Mouse (Mus musculus): ENCODE measurements around the gene Otx1.

Gene Otx1

DNA sequence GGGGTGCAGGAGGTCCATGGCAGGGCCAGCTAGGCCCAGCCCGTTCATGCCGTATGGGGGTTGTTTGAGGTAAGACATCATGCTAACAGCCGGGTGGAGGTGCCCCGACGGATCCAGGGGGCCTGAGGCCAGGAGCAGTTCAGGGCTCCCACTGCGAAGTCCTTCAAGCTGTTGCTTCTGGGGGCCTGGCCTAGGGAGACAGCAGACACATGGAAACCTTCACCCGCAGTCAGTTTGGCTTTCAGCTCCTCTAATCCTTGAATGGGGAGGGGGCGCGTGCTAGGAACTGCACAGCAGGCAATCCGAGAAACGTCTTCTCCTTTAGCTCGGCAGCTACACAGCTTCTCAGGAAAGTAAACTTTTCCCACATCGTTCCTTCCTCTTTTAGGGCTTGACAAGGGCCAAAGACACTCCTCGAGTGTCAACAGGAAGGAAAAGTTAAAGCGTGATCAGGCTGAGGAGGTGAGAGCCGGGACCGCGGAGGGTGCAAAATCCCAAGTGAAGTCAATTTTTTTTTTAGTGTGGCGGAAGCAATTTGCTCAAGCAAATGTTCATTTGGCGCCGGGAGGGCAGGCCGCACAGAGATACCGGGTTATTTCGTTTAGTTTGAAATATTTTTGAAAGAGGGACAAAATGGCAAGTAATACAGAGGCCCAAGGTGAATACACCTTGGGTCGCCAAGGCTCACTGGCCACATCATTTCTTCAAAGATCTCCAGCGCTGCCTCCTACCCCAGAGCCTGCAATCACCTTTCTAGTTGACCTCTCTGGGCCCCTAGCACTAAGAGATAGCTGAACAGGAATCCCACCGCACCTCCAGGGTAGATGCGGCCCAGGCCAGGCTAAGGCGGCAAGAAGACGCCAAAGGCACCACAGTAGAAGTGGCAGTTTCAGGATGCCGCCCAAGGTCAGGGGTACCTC is 3.0 kb downstream of the Otx1 start:
- peak; percentile 10 to 36 for DNase-seq

- DNase-seq = peak; percentile 31 to 52
These were observed 4.3 kb downstream of the Otx1 start for GRCm38 (mm10) chr11:21998141-21999047.

- DNase-seq = peak; percentile 29 to 38
These were observed 5.0 kb downstream of the Otx1 start for GRCm38 (mm10) chr11:21997561-21998140.

DNA sequence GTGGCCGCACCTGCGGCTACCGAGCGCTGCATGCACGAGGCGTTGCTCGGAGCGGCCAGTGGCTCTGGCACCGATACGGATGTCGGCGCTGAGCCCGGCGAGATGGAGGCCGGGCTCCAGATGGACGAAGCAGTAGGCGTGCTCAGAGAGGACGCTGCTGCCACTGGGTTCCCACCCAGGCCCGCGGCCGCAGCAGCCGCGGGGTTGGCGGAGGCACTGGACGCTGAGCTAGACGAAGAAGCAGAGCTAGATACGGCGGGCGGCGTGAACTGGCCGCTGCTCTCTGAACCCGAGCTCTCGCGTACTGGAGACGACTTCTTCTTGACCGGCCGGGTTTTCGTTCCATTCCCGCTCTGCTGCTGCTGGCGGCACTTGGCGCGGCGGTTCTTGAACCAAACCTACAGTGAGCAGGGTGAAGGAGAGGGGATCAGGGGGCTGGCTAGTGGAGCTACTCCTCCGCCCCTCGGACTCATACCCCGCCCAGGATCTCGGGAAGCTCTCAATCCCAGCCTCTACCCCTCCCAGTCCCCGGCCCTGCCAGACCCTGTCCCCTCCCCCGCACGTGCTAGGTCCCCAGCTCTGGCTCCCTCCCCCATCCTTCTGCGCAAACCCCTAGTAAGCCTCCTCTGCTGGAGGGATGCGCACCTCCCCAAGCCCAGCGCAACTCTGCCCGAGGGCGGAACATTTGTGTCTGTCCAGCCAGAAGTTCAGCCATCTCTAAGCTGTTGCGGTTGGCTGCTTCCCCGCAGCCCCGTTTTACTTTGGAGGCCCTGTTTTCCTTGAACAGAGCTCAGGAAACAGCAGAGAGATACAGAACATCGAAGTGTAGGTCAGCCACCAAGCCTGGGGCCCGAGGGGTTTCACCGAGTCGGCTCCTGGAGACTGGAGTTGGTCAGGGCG is 5.8 kb downstream of the Otx1 start:
- peak; percentile 43 to 60 for DNase-seq

DNA sequence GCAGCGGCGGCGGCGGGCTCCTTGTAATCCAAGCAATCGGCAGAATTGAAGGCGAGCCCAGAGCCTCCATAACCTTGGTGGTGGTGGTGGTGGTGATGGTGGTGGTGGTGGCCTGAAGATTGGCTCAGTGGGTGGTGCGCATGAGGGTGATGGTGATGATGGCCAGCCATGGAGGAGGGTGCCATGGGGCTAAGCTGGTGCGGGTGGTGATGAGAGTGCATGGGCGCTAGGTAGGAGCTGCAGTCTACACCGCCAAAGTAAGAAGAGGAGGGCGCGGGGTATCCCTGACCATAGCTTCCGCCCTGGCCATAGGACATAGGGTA is 6.4 kb downstream of the Otx1 start:
- no peak for DNase-seq

- peak; percentile 30 to 49 for DNase-seq
These were observed 7.0 kb downstream of the Otx1 start for GRCm38 (mm10) chr11:21995534-21996324.

DNA sequence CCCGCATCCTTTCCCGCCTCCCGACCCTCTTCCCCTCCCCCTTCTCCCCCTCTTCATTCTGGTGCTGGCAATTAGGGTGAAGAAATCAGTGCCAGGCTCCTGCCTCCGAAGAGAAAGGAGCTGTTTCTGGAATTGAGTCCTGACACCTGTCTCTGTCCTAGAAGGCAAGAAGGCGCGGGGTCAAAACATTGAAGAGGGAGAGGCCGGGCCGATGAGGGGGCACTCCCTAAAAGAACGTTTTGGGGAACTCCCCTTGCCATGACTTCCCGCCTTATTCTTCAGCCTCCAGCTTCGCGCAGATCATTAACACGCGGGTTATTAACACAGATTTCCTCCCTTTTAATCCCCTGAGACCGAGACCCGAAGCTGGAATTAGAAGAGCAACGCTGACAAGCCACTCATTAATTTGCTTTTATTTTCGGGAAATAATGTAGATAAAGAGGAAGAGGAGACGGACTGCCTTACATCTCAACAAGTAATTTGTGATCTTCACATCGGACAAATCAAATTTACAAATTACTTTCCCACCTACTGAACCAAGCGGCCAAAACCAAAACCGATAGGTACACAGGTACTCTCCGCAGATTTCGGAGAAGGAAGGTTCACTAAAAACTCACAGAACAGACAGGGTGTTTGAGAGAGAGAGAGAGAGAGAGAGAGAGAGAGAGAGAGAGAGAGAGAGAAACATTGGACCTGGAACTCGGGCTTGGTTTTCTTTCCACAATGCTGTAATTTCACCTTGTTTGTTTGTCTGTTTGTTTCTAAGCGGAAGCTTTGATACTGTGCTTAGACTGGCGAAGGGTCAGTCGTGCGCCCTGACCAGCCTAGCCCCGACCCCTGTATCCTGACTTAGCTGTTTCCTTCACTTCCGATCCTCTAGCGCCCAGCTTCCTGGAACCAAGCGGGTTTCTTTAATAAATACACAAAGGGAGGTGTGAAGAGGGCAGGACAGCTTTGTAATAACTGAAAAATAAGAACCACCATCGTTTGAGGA is 8.0 kb downstream of the Otx1 start:
- DNase-seq = peak; percentile 16 to 37

- DNase-seq = peak; percentile 54 to 72
These were observed 8.9 kb downstream of the Otx1 start for GRCm38 (mm10) chr11:21993597-21994376.

DNA sequence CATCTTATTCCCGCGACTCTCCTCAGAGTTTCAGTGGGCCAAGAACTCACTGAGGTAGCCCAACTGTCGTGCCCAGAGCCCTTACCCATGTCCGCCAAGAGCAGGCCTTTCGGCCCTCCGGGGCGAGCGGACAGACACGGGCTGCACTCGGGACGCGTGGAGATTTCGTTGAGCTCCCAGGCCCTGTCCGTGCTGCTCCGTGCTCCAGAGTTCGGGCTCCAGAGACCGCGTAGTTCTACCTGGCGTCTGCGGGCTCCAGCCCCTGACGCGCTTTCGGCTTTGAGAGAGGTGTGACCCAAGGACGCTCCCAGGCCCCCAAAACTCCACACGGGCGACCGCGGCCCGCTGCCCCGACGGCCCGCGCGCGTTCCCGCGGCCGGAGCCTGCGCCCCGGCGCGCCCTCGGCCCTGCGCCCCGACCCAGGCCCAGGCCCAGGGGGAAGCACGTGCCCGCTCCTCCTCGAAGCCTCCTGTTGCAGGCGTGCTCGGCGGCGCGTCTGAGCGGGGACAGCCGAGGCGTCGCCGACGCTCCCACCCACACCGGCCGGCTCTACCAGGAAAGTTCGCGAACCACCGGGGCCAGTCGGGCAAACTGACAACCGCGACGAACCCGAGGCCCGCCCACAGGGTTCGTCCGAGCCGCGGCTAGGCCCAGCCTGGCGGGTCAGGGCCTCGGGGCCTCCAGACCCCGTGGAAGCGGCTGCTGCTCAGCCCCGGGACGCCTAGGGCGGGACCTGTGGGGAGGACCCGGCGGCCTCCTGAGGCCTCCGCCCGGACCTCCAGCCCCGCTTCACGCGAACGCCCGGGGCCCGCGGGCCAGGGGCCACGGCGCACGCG is 9.7 kb downstream of the Otx1 start:
- DNase-seq = peak; percentile 21 to 59

DNA sequence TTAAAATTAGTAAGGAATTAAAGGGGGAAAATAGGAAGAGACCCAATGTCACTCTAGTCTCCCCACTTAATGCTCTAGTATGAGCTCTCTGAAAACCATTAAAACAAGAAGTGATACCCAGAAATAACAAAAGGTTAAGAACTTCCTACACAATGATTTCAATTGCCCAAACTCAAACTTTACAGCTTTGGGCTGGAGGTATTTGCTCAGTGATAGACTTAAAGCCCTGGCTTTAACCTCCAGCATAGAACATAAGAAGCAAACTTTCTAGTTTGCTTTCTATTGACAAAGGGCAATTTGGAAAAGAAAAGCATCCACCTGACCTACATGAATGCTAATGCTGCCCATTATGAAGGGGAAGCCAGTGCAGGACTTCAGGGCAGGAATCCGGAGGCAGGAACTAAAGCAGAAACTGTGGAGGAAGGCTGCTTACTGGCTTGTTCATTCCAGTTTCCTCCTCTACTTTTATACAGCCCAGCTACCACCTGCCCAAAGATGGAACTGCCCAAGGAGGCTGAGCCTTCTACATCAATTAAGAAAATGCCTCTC is 14.2 kb downstream of the Otx1 start:
- DNase-seq = no peak

GRCm38 (mm10) chr11:21985118-21985517 is 17.6 kb downstream of the Otx1 start:
- no peak for DNase-seq

GRCm38 (mm10) chr11:21974005-21974531 is 28.6 kb downstream of the Otx1 start:
- DNase-seq = no peak

GRCm38 (mm10) chr11:21973597-21973996 is 29.1 kb downstream of the Otx1 start:
- no peak for DNase-seq

DNA sequence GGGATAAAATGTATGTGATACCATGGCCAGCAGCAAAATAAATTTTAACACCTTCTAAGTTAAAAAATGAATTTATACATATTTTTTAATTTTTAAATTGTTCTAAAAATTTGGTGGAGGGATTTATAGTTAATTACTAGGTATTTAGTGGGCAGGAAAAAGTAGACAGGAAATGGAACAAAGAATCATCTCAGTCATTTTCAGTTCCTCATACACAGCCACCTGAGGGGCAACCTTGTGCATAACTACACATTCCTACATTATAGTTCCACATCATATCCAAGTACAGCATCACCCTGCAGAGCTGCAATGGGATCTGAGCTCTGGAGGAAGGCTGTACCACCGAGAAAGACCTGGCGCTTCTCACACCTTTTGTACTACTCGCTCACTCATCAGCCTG is 33.8 kb downstream of the Otx1 start:
- DNase-seq = no peak

DNA sequence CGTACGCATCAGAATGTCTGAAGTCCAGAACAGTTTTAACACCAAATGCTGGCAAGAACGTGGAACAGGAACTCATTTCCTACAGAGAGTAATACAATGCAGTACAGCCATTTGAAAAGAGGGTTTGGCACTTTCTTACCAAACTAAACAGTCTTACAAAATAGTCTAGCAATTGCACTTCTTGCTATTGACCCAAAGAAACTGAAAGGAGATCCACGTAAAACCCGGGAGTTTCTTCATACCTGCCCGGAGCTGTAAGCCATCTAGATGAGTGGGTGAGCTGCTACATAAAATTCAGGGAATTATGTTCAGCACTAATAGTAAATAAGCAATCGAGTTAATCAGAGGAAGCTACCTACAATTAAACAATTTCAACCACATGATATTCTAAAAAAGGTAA is 47.5 kb downstream of the Otx1 start:
- DNase-seq = no peak

GRCm38 (mm10) chr11:21951657-21952237 is 51.0 kb downstream of the Otx1 start:
- DNase-seq = no peak

- DNase-seq = no peak
These were observed 52.6 kb downstream of the Otx1 start for GRCm38 (mm10) chr11:21950094-21950493.
